ENCODE assay signal across 9 mouse cellular contexts in genomic region chr8:91148643-91149178, GRCm38 (mm10). TPM values are rescaled to one million over a fixed set of nuclear protein-coding genes. Genes with fewer than 3 reads are reported as not detected.
DNase-seq lines count a peak whose midpoint lies in the region; ATAC-seq lines count a peak whose summit lies in the region.
"Had no signal": no experiment of that assay in that cellular context is flagged by ENCODE, and none has a peak within 500 bp of the region (broad histone marks: within the 10 kb centered on the region; RNA-seq: fewer than 3 reads in every experiment).

No protein-coding gene starts in this region.

- ATAC-seq in cerebellum, adult (ENCODE audit: insufficient number of reproducible peaks, low FRiP score, low TSS enrichment) = no peak
- peak; percentile 36; the same call in 1 of the 2 replicates for ATAC-seq in limb, embryonic 13.5 days (ENCODE audit: low FRiP score, low read depth)

- H3K36me3 ChIP-seq in limb, embryonic 13.5 days = no peaks in the 10 kb centered on the region

- intact Hi-C loops in left cerebral cortex, postnatal 10 days (cut with DNase I) = no loop called here

- 0 out of 2 replicates have a peak, but pooled peaks cover 4% of the 10 kb centered on the region for H3K9me3 ChIP-seq in limb, embryonic 13.5 days

- H3K27me3 ChIP-seq in limb, embryonic 13.5 days = peaks cover 6% of the 10 kb centered on the region; the same call in 1 of the 2 replicates

- no peak overlapping the region for H3K4me3 ChIP-seq in limb, embryonic 13.5 days

- 31% methylated on average over 15 of the region's 15 CpGs for WGBS in limb, embryonic 13.5 days

- peak; percentile 49 to 54 for DNase-seq in cerebellum, postnatal 10 days
- peak; percentile 14 for DNase-seq in urinary bladder, postnatal 14 days (ENCODE audit: low spot score)
- DNase-seq in urinary bladder, postnatal 4 days (ENCODE audit: low spot score in 2 of 2) = no peak
- no peak for DNase-seq in thymus, adult 18-20 months
- DNase-seq in layer of hippocampus, postnatal 36 days = no peak
- no peak for DNase-seq in left cerebral cortex, postnatal 10 days (ENCODE audit: extremely low spot score in 1 of 2, low spot score in 2 of 2)
- DNase-seq: cerebellum, adult 2 months had no signal

- H3K4me2 ChIP-seq in limb, embryonic 13.5 days (replicated peaks) = peak overlapping the region; percentile 23; the same call in 1 of the 2 replicates

- no peak overlapping the region for H3K9ac ChIP-seq in limb, embryonic 13.5 days

- no peak overlapping the region for H3K27ac ChIP-seq in limb, embryonic 13.5 days

- H3K4me1 ChIP-seq in limb, embryonic 13.5 days = peaks cover 8% of the 10 kb centered on the region; the same call in 1 of the 2 replicates

RNA-seq across cellular contexts. Expression of gene Aktip, which starts 51.1 kb away (rescaled TPM):
- polyA plus RNA-seq in limb, embryonic 13.5 days (2015; fragmentation: Nextera tagmentation; extraction: Ambion mirVana) = 53.4 and 55.2 TPM in 2 replicates
- 100 to 1,000 TPM in 1 of 2 experiments, 10 to 100 TPM in 1; 99.8 to 102 TPM for total RNA-seq in layer of hippocampus, postnatal 36 days (2021)
- total RNA-seq in left cerebral cortex, postnatal 10 days (2021) = 10 to 100 TPM; 68.3 to 69.0 TPM

Comparison
In these comparisons a context has a peak if more than half of its experiments do, and no peak if none do; other contexts are left out.
1. DNase-seq: peak in cerebellum, postnatal 10 days (2 of 2) and urinary bladder, postnatal 14 days (single experiment); none in urinary bladder, postnatal 4 days (0 of 2), thymus, adult 18-20 months (0 of 2), layer of hippocampus, postnatal 36 days (0 of 2) and left cerebral cortex, postnatal 10 days (0 of 2).